Mouse (Mus musculus) layer of hippocampus, adult 2 months (tissue): ENCODE results near the gene Rnf115. TPM values are rescaled to one million over a fixed set of nuclear protein-coding genes. Genes with fewer than 3 reads are reported as not detected.
"Not testable (repeated sequence)": the region's sequence is repeated elsewhere in the genome, so short reads cannot be mapped to it uniquely, and the experiment has no call there.

ENCODE experiments used
- DNase-seq, 2 experiments: peaks; one replicate each; pipeline ENCODE4 v3.0.0; 2022; ENCODE audit warnings: low spot score in 2 of 2
- H3K27ac ChIP-seq: fragments of 200-600 bp; 2 replicates; pipeline ENCODE4 v1.8.1; 2022
- H3K4me3 ChIP-seq: fragments of 200-600 bp; 2 replicates; pipeline ENCODE4 v1.8.1; 2022; ENCODE audit warnings: mild to moderate bottlenecking
- CTCF ChIP-seq: fragments of 200-600 bp; conservative IDR thresholded peaks from 2 replicates; pipeline ENCODE4 v1.8.1; 2022; ENCODE audit warnings: antibody characterized with exemption, mild to moderate bottlenecking, moderate library complexity
- total RNA-seq, 2 experiments: library from RNA; stranded (reverse); gene quantifications; 2 replicates each; pipeline ENCODE4 v1.2.3; 2021

The Rnf115 gene
- total RNA-seq, 2 experiments from 2014 or later: 59.7 to 61.3 TPM

- peak overlapping the region; percentile 49; the same call in 1 of the 2 replicates for H3K27ac ChIP-seq
- peak; percentile 82 for TF ChIP-seq CTCF
- H3K4me3 ChIP-seq: peak overlapping the region; percentile 45
- peak; percentile 55 to 79 for DNase-seq
Measured at GRCm38 (mm10) chr3:96719173-96719572, 8.3 kb upstream of the Rnf115 start.

- TF ChIP-seq CTCF: no peak
- no peak for DNase-seq
- Histone ChIP-seq H3K27ac (peak overlapping the region; percentile 96), H3K4me3 (peak overlapping the region; percentile 97)
Measured at GRCm38 (mm10) chr3:96727828-96728633, 567 bp downstream of the Rnf115 start.

DNA sequence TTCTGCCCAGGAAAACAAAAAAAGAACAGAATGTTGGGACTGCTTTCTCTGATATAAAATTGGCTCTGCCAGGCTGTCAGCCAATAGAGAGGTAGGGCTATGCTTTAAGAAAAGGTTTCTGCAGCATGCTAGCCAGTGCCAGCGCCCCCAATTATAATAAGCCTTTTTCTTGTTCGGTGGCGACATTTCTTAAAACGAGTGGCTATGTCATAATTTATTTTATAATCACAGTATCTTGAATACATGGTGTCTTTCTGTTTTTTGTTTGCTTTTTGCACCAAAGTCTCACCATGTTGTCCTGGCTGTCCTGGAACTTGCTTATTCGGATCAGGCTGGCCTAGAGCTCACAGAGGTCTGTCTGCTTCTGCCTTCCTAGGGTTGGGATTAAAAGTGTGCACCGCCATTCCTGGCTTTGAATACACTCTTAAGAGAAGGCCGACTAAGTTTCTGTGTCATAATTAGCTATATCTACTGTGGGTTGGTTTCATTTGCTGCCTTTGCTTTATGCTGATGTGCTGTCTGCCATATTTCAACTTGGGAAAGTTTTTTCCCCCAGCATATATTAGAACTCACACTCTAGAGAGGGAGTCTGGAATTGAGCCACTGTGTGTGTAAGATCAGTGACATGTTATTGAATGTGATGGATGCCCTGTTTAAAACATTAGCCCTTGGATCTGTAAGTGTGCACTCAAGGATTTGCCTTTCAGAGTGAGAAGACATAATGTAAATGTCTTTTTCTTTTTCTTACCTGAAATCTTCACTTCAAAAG lies 1.4 kb downstream of the Rnf115 start:
- no peak for TF ChIP-seq CTCF
- DNase-seq: no peak
- peak overlapping the region; percentile 97 for H3K4me3 ChIP-seq
- peak overlapping the region; percentile 96 for H3K27ac ChIP-seq

DNA sequence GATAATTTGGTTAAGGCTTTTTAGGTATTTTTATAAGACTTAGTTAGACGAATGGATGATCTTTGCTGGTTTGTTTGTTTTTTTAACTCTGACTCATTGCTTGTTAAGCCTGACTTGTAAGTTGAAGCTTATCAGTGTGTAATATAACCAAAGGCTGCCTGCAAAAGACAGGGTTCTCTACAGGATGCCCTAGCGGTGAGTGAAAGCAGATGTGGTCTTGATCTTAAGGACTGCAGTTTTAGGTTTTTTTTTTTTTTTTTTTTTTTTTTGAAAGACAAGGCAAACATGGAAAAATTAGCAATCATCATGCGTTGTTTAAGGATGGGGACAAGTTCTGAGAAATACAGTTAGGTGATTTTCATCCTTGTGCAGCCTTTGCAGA lies 1.9 kb downstream of the Rnf115 start:
- TF ChIP-seq CTCF: peak; percentile 41
- H3K4me3 ChIP-seq: peak overlapping the region; percentile 97
- DNase-seq: no peak
- no peak overlapping the region for H3K27ac ChIP-seq

DNA sequence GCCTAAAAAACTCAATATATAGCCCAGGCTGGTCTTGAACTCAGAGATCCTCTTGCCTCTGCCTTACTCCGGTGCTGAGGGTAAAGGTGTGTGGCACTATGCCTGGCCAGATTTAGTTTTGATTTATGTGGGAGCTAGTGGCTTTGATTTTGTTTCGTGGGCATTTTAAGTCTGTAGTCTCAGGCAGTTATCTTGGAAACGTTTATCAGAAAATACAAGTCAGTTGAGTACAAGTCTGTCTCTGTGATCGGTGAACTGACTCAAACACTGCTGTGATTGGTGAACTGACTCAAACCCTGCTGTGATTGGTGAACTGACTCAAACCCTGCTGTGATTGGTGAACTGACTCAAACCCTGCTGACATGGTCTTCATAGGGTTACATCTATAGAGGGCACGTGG lies 3.3 kb downstream of the Rnf115 start:
- Histone ChIP-seq H3K4me3 (no peak overlapping the region), H3K27ac (no peak overlapping the region)
- DNase-seq: no peak
- no peak for TF ChIP-seq CTCF

GRCm38 (mm10) chr3:96733984-96734383 lies 6.5 kb downstream of the Rnf115 start:
- Histone ChIP-seq H3K4me3 (no peak overlapping the region), H3K27ac (peak overlapping the region; percentile 76; the same call in 1 of the 2 replicates)
- DNase-seq: no peak
- no peak for TF ChIP-seq CTCF

- no peak for TF ChIP-seq CTCF
- peak overlapping the region; percentile 77 for H3K27ac ChIP-seq
- H3K4me3 ChIP-seq: no peak overlapping the region
- DNase-seq: peak in 1 of 2 experiments; percentile 64
Measured at GRCm38 (mm10) chr3:96735200-96735599, 7.7 kb downstream of the Rnf115 start.

DNA sequence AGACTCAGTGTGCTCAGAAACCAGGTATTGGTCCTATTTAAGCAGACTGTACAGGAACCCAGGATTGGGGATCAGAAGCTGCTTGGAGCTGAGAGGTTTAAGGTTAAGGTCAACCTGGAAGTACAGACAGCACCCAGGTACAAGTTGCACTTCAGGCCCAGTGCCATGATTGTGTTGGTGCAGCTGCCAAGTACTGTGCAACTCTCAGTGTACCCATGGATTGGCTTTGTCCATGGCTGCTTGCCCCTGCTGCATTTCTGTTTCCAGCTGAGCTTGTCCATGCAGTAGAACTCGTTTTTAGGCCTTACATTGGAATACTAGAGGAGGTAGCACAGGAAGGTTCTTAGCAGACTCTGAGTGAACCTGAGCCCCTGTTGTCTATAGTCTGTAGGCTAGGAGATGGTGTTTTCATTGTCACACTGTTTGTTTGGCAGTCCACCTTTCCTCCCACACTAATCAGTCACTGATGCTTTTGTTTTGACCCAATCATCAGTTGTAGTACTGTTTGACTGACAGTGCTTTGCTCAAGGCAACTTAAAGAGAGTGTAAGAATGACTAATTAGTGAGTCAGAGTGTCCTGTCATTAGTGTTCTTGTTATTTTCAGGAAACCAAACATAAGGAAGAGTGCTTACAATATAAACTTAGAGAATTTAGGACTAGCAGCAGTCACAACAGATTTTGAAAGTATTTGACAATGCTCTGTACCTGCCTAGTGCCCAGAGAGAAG lies 9.7 kb downstream of the Rnf115 start:
- Histone ChIP-seq H3K4me3 (no peak overlapping the region), H3K27ac (peak overlapping the region; percentile 28; the same call in 1 of the 2 replicates)
- TF ChIP-seq CTCF: no peak
- no peak for DNase-seq

DNA sequence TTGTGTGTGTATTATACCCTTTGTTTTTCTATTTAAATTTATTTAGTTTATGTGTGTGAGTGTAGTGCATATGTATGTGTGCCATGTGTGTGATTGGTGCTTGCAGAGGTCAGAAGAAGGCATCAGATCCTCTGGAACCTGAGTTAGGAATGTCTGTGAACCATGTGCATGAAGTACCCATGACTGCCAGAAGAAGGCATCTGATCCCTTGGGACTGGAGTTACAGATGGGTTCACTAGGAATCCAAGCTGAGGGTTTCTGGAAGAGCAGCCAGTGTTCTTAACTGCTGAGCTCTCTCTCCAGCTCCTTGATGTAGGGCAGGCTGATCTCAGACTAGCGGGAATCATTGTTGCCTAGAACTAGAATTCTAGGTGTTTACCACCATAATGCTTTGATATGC lies 10.5 kb downstream of the Rnf115 start:
- DNase-seq: no peak
- peak; percentile 60 for TF ChIP-seq CTCF
- Histone ChIP-seq H3K27ac (no peak overlapping the region), H3K4me3 (no peak overlapping the region)

DNA sequence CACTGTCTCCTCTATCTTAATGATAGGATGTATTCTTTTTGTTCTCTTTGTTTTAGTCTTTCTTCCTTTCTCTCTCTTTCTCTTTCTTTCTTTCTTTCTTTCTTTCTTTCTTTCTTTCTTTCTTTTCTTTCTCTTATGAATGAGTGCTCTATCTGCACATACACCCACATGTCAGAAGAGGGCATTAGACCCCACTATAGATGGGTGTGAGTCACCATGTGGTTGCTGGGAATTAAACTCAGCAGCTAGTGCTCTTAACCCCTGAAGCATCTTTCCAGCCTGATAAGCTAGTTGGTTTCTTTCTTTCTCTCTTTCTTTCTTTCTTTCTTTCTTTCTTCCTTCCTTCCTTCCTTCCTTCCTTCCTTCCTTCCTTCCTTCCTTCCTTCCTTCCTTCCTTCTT lies 12.8 kb downstream of the Rnf115 start:
- not testable (repeated sequence) for H3K4me3 ChIP-seq, DNase-seq, H3K27ac ChIP-seq
- peak; percentile 26; the same call in 1 of the 2 replicates for TF ChIP-seq CTCF

- no peak for TF ChIP-seq CTCF
- no peak overlapping the region for H3K27ac ChIP-seq
- H3K4me3 ChIP-seq: no peak overlapping the region
- DNase-seq: no peak
Measured at GRCm38 (mm10) chr3:96744348-96744747, 16.9 kb downstream of the Rnf115 start.

DNA sequence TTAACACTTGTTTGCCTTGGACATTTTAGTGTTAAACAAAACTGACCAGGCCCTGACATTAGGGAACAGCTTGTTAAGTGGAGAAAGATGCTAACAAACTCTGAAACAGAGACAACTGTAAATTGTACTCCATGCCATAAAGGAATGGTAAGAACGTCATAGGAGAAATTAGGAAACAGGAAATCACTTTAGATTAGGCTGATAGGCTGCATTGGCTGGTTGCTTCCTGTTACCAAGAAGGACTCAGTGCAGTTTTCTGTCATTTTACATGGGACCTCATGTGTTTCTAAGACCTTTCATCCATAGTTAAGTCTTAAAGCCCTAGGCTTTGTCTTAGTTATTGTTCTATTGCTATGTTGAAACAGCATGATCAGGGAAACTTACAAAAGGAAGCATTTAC lies 19.4 kb downstream of the Rnf115 start:
- TF ChIP-seq CTCF: no peak
- no peak for DNase-seq
- H3K4me3 ChIP-seq: no peak overlapping the region

GRCm38 (mm10) chr3:96755935-96756334 lies 28.5 kb downstream of the Rnf115 start:
- no peak for DNase-seq
- H3K27ac ChIP-seq: no peak overlapping the region
- TF ChIP-seq CTCF: no peak
- no peak overlapping the region for H3K4me3 ChIP-seq

More for the DNA sequence above, 19.4 kb downstream of the Rnf115 start:
- no peak overlapping the region for H3K27ac ChIP-seq
